Mouse (Mus musculus) layer of hippocampus, adult 9-10 months (tissue): ENCODE measurements around the gene Tpr.

Experiments used
- DNase-seq: peaks from one replicate; pipeline ENCODE4 v3.0.0; 2022; ENCODE audit warnings: low spot score

Tpr gene

GRCm38 (mm10) chr1:150463068-150463467, 70.4 kb downstream of the Tpr start:
- DNase-seq: no peak

- DNase-seq: no peak
These were observed 71.1 kb downstream of the Tpr start for GRCm38 (mm10) chr1:150463691-150464090.

GRCm38 (mm10) chr1:150465364-150465763, 72.7 kb downstream of the Tpr start:
- no peak for DNase-seq

GRCm38 (mm10) chr1:150466132-150466531, 73.5 kb downstream of the Tpr start, which contains the start of gene Prg4:
Gene Prg4 (minus strand): TSS chr1:150466165.
- no peak for DNase-seq

GRCm38 (mm10) chr1:150469992-150470391, 77.4 kb downstream of the Tpr start:
- no peak for DNase-seq

GRCm38 (mm10) chr1:150472525-150472924, 79.9 kb downstream of the Tpr start:
- DNase-seq: no peak

- DNase-seq: no peak
These were observed 88.0 kb downstream of the Tpr start for GRCm38 (mm10) chr1:150480674-150481073.

- DNase-seq: no peak
These were observed 96.5 kb downstream of the Tpr start for GRCm38 (mm10) chr1:150489148-150489547.

GRCm38 (mm10) chr1:150496626-150497302, 104.1 kb downstream of the Tpr start:
- no peak for DNase-seq

GRCm38 (mm10) chr1:150497690-150498089, 105.1 kb downstream of the Tpr start:
- no peak for DNase-seq

GRCm38 (mm10) chr1:150498177-150498576, 105.5 kb downstream of the Tpr start:
- no peak for DNase-seq
